Mouse (Mus musculus) liver, embryonic 15.5 days (tissue): ENCODE data around the gene Gcsh. TPM values are rescaled to one million over a fixed set of nuclear protein-coding genes. Genes with fewer than 3 reads are reported as not detected.
A peak's percentile ranks its signal among the peaks of the same experiment; 100 is the strongest.

Source experiments
- ATAC-seq: fragments of 200-750 bp; cut with Nextera tagmentation; 2 replicates; pipeline ENCODE4 v1.8.0; 2017; ENCODE audit warnings: moderate number of reproducible peaks, mild to moderate bottlenecking, moderate library complexity; ENCODE audit not compliant: insufficient read depth
- H3K27ac ChIP-seq: fragments of 300-500 bp; sonication (generic); replicated peaks from 2 replicates; pipeline ENCODE4 v1.5.1; 2015; ENCODE audit warnings: mild to moderate bottlenecking, inconsistent platforms
- H3K27me3 ChIP-seq: fragments of 300-500 bp; sonication (generic); 2 replicates; pipeline ENCODE4 v1.6.1; 2015; ENCODE audit warnings: mild to moderate bottlenecking, inconsistent platforms
- H3K36me3 ChIP-seq: fragments of 300-500 bp; sonication (generic); replicated peaks from 2 replicates; pipeline ENCODE4 v1.6.1; 2015; ENCODE audit warnings: moderate library complexity, mild to moderate bottlenecking, inconsistent platforms
- H3K4me1 ChIP-seq: fragments of 300-500 bp; sonication (generic); replicated peaks from 2 replicates; pipeline ENCODE4 v1.6.1; 2015; ENCODE audit warnings: inconsistent platforms
- H3K4me2 ChIP-seq: fragments of 300-500 bp; sonication (generic); 2 replicates; pipeline ENCODE4 v1.6.1; 2015; ENCODE audit warnings: moderate library complexity, mild to moderate bottlenecking, inconsistent platforms
- H3K4me3 ChIP-seq: fragments of 300-500 bp; sonication (generic); replicated peaks from 2 replicates; pipeline ENCODE4 v1.5.1; 2015; ENCODE audit warnings: mild to moderate bottlenecking, inconsistent platforms
- H3K9ac ChIP-seq: fragments of 300-500 bp; sonication (generic); 2 replicates; pipeline ENCODE4 v1.6.1; 2015; ENCODE audit warnings: moderate library complexity, mild to moderate bottlenecking, inconsistent platforms
- H3K9me3 ChIP-seq: fragments of 300-500 bp; sonication (generic); replicated peaks from 2 replicates; pipeline ENCODE4 v1.6.1; 2016; ENCODE audit warnings: inconsistent platforms
- WGBS: fragments of 180-500 bp; shearing (Covaris S2); methylation state at CpG from one replicate; pipeline ENCODE4 v1.1.7; 2015; ENCODE audit warnings: mixed read lengths; ENCODE audit not compliant: insufficient replicate concordance; 5-methylcytosine and 5-hydroxymethylcytosine counted together
- polyA plus RNA-seq: library from polyadenylated mRNA; unstranded; fragments of >200 nt; fragmentation: Nextera tagmentation; extraction: Ambion mirVana; gene quantifications from 2 replicates; pipeline ENCODE4 v1.2.1, GENCODE M21; 2015

Gene Gcsh
- polyA plus RNA-seq, 1 experiment from 2014 or later, result 85.5 TPM

DNA sequence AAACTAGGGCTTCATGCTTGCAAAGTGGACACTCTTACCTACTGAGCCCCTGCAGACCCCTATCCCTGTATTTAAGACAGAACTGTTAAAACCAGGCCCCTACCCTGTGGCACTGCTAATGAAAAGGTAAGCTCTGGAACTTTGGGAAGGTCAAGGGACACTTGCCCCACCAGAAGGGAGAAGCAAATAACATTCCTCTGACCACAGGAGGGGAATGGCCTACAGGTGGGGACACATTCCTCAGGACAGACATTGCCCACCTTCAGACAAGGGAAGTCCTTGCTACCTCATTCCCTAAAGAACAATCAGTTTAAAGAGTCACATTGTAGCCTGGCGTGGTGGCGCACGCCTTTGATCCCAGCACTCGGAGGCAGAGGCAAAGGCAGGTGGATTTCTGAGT lies 24.6 kb upstream of the Gcsh start:
- H3K4me2 ChIP-seq, result no peak overlapping the region
- no peak overlapping the region for H3K4me3 ChIP-seq
- H3K27ac ChIP-seq, result no peak overlapping the region
- no peaks in the 10 kb centered on the region for H3K4me1 ChIP-seq
- H3K27me3 ChIP-seq, result no peaks in the 10 kb centered on the region
- no peak overlapping the region for H3K9ac ChIP-seq
- 79% methylated on average over 4 of the region's 4 CpGs for WGBS
- no peaks in the 10 kb centered on the region for H3K9me3 ChIP-seq
- no peaks in the 10 kb centered on the region for H3K36me3 ChIP-seq
- no peak for ATAC-seq

DNA sequence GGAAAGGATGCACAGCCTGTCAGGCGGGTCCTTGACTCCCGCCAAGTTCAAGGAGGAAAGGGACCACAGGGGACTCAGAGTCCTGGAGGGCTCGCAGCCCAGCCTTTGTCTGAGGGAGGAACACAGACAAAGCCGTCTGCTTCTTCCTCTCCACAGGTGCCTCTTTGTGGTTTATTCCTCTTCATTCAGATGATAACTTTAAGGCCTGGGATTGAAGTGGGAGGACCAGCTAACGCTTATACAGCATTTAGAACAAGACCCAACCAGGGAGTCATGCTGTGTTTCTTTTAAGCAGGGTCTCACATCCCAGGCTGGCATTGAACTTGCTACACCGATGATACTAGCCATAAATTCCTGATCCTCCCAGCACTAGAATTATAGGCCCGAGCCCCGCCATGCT lies 23.7 kb upstream of the Gcsh start:
- Histone ChIP-seq H3K9me3 (no peaks in the 10 kb centered on the region), H3K27me3 (no peaks in the 10 kb centered on the region), H3K4me2 (no peak overlapping the region), H3K36me3 (no peaks in the 10 kb centered on the region), H3K4me3 (no peak overlapping the region), H3K4me1 (no peaks in the 10 kb centered on the region), H3K27ac (no peak overlapping the region), H3K9ac (no peak overlapping the region)
- 54% methylated on average over 8 of the region's 8 CpGs for WGBS
- no peak for ATAC-seq

DNA sequence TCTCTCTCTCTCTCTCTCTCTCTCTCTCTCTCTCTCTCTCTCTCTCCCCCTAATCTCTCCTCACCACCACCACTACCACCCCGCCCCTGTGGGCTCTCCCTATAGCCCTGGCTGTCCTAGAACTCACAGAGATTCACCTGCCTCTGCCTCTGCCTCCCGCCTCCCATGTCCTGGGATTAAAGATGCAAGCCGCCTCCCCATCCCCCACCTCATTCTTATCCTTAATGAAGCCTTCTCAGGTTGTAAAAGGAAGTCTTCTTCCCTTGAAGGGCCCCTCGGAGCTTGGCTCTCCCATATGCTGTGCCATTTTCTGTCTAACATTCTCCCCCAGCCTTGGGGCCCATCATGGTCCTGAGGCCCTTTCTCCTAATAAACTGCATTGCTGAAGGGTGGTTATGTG lies 22.3 kb upstream of the Gcsh start:
- no peak for ATAC-seq
- 46% methylated on average over 4 of the region's 4 CpGs for WGBS
- Histone ChIP-seq H3K9ac (no peak overlapping the region), H3K4me3 (no peak overlapping the region), H3K4me2 (no peak overlapping the region), H3K9me3 (no peaks in the 10 kb centered on the region), H3K36me3 (no peaks in the 10 kb centered on the region), H3K4me1 (no peaks in the 10 kb centered on the region), H3K27ac (no peak overlapping the region), H3K27me3 (no peaks in the 10 kb centered on the region)

DNA sequence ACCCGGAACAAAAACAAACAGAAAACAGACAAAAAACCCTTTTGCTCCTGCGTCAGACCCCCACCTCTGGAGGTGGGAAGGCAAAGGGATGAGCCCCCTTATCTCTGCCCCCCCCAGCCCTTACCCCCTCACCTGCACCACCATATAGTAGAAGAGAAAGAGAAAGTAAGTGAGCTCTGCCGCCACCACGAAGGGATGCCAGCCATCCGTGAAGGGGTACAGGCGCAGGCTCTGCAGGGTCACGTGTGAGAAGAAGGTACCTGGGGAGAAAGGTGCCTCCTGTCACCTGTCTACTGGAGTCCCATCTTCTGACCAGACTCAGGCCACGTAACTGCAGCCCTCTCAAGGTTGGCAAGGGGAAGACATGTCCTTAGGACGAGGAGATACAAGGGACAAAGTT lies 18.0 kb upstream of the Gcsh start:
- Histone ChIP-seq H3K27me3 (no peaks in the 10 kb centered on the region), H3K4me1 (no peaks in the 10 kb centered on the region), H3K36me3 (no peaks in the 10 kb centered on the region), H3K9ac (no peak overlapping the region), H3K9me3 (no peaks in the 10 kb centered on the region), H3K27ac (no peak overlapping the region), H3K4me3 (no peak overlapping the region), H3K4me2 (no peak overlapping the region)
- no peak for ATAC-seq
- 76% methylated on average over 9 of the region's 9 CpGs for WGBS

DNA sequence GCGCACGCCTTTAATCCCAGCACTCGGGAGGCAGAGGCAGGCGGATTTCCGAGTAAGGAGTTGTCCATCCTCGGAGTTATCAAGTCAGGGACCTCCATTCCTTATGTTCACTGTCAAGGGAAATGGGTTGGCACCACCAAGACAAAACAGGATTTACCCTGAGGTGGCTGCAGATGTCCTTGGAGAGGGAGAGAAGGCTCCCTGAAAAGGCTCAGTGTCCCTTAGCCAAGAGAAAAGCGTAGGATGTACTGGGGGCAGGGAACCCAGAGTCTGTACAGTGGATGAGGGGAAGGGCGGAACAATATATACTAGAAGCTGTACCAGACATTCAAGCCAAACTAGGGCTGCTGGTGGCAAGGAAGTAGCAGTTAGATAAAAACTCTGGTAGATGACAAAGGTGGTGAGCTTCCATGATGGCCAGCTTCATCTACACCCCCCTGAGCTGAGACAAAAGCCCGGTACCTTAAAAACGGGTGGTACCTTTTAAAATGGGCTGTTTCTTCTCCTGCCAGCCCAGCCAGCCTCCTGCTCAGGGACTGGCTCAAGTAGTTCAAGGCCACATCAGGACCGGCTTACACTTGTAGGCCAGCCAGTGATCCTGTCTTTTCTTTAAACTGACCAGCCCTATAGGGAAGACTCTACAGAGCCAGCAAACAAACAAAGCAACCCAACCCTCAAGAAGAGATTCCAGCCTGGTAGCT lies 829 bp upstream of the Gcsh start:
- ATAC-seq, result no peak
- Histone ChIP-seq H3K4me3 (peak overlapping the region; percentile 66), H3K27me3 (peaks cover 13% of the 10 kb centered on the region), H3K27ac (no peak overlapping the region), H3K9me3 (no peaks in the 10 kb centered on the region), H3K9ac (no peak overlapping the region), H3K4me2 (peak overlapping the region; percentile 92), H3K4me1 (peaks cover 29% of the 10 kb centered on the region), H3K36me3 (no peaks in the 10 kb centered on the region)
- WGBS, result 48% methylated on average over 11 of the region's 11 CpGs

DNA sequence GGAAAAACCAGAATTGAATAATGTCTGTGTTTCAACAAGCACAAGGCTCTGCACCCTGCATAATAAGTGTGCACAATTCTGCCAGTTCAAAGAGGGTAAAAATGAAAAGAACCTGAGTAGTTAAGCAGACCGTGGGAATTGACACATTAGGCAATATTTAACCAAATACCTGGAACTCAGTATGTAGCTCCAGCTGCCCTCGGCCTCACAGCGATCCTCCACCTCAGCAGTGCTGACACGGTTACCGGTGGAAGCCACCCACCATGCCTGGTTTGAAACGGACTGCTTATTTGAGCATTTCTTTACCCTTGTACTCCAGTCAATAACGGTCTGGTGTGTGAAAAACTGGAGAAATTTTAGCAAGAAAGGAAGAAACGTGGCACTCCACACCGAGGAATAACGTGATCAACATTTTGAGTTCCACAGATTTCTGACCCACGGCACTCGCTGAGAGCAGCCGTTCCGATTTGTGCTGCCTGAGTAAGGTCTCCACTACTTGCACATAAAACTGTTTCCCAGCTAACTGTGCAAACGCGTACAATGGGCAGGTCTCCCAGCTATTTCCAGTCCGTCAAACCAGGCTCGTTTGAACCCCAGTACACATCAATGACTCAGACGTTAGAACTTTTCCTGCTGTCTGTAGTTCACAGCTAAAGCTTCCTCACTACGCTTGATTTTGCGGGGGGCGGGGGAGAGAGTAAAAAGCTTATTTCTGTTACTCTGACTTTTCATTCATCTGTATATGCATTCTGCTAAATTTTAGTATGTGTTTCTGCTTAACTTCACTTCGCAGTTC lies 963 bp downstream of the Gcsh start:
- Histone ChIP-seq H3K9me3 (no peaks in the 10 kb centered on the region), H3K4me2 (peak overlapping the region; percentile 92), H3K9ac (peak overlapping the region; percentile 49), H3K27ac (peak overlapping the region; percentile 55), H3K4me3 (peak overlapping the region; percentile 66), H3K36me3 (0 out of 2 replicates have a peak, but pooled peaks cover 9% of the 10 kb centered on the region), H3K4me1 (peaks cover 29% of the 10 kb centered on the region), H3K27me3 (peaks cover 6% of the 10 kb centered on the region)
- WGBS, result 8% methylated on average over 23 of the region's 23 CpGs
- ATAC-seq, result no peak

DNA sequence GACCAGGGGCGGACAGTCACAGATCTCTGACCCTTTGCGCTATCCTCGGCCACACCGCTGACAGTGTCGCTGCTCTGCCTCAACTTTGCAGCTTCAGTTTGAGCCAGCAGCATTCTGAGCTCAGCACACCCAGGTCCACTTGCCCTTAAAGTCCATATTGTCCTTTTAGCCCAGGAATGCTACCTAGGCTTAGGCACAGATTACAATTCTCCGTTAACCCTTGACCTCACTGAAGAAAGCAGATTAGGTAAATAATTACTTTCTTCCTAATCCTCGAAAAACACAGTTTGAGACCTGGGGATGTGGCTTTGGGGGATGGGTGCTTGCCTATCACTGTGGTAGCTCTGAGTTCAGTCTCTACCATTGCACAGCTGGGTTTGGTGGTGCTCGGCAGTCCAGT lies 2.1 kb downstream of the Gcsh start:
- ATAC-seq, result no peak
- Histone ChIP-seq H3K4me2 (peak overlapping the region; percentile 92), H3K27ac (0 out of 2 replicates have a peak overlapping the region, but pooled peaks have one; percentile 25), H3K4me1 (peaks cover 29% of the 10 kb centered on the region), H3K27me3 (peaks cover 6% of the 10 kb centered on the region), H3K36me3 (peaks cover 18% of the 10 kb centered on the region; the same call in 1 of the 2 replicates), H3K9me3 (no peaks in the 10 kb centered on the region), H3K9ac (no peak overlapping the region), H3K4me3 (no peak overlapping the region)
- WGBS, result 76% methylated on average over 8 of the region's 8 CpGs

DNA sequence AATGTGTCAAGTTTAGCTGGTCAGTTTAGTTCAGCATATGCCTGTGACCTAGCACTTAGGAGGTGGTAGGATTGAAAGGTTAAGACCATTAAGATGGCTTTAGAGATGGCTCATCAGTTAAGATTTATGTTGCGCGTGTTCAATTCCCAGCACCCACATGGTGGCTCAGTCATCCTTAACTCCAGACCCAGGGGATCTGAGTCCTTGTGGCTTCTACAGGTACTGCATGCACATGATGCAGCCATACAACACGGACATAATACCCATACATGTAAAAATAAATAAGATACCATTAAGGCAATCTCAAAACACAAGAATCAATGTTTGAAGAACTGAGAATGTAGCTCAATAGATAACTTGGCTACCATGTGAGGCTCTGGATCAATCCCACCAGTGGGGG lies 3.5 kb downstream of the Gcsh start:
- Histone ChIP-seq H3K36me3 (peaks cover 29% of the 10 kb centered on the region; the same call in 1 of the 2 replicates), H3K27me3 (peaks cover 6% of the 10 kb centered on the region), H3K4me1 (peaks cover 29% of the 10 kb centered on the region), H3K27ac (no peak overlapping the region), H3K9ac (no peak overlapping the region), H3K4me3 (no peak overlapping the region), H3K4me2 (no peak overlapping the region), H3K9me3 (no peaks in the 10 kb centered on the region)
- ATAC-seq, result no peak
- 85% methylated on average over 3 of the region's 3 CpGs for WGBS

DNA sequence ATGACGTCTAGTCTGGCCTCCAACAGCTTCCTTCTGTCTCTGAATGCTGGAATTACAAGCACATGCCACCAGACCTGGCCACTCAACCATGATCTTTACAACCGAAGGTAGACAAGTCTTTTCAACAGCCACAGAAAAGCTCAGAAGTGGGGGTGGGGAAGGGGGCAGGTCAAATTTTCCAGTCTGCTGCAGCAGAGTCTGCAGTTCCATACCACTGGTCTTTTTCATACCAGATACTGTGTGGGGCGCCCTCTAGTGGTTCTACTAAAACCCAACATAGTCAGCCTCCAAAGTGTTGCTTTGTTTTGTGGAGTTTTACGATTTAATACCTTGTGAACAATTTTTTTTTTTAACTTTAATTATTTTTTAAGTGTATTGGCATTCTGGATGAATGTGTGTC lies 13.2 kb downstream of the Gcsh start:
- 17% methylated on average over 4 of the region's 4 CpGs for WGBS
- Histone ChIP-seq H3K36me3 (peaks cover 17% of the 10 kb centered on the region; the same call in 1 of the 2 replicates), H3K9me3 (no peaks in the 10 kb centered on the region), H3K4me2 (peak overlapping the region; percentile 20), H3K4me3 (no peak overlapping the region), H3K27ac (no peak overlapping the region), H3K4me1 (peaks cover 20% of the 10 kb centered on the region), H3K27me3 (peaks cover 3% of the 10 kb centered on the region; the same call in 1 of the 2 replicates), H3K9ac (no peak overlapping the region)
- no peak for ATAC-seq

DNA sequence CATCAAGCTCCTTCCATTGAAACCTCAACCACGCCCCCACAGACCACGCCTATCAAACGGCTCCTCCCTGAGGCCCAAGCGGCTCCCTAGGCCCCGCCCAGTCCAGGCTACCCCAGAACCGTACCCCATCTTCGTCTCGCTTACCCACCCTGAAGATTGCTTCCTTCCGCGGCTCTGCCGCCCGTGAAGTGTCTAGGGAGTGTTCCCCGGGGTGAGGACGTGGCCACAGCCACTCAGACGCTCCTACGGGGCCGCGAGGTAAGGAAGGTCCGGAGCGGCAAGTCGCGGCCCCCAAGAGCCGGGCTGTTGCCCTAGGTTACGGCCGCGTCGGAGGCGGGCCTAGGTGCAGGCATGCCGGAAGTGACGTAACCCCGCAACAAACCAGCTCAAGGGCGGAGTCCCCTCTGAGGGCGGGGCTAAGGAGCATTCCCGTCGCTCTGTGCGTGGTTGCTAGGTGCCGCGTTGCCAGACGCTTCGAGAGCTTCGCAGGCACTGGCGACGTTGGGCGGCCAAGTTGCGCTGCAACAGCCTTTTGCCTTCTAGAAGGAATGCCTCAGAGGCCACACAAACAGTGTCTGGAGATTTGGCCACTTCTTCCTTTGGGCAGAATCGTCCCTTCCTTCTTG lies 14.6 kb downstream of the Gcsh start, which contains the start of gene 1700030J22Rik:
1700030J22Rik (minus strand) TSS at position 329 of the 626 bp plus-strand sequence.
- ATAC-seq, result peak; percentile 96
- Histone ChIP-seq H3K4me1 (peaks cover 20% of the 10 kb centered on the region), H3K9me3 (no peaks in the 10 kb centered on the region), H3K4me2 (peak within 1 kb of the TSS; percentile 94), H3K27me3 (peaks cover 15% of the 10 kb centered on the region), H3K9ac (peak within 1 kb of the TSS; percentile 56; the same call in 1 of the 2 replicates), H3K36me3 (peaks cover 10% of the 10 kb centered on the region; the same call in 1 of the 2 replicates), H3K27ac (peak within 1 kb of the TSS; percentile 53), H3K4me3 (peak within 1 kb of the TSS; percentile 75)
- WGBS, result under 1% methylated on average over 46 of the region's 46 CpGs

DNA sequence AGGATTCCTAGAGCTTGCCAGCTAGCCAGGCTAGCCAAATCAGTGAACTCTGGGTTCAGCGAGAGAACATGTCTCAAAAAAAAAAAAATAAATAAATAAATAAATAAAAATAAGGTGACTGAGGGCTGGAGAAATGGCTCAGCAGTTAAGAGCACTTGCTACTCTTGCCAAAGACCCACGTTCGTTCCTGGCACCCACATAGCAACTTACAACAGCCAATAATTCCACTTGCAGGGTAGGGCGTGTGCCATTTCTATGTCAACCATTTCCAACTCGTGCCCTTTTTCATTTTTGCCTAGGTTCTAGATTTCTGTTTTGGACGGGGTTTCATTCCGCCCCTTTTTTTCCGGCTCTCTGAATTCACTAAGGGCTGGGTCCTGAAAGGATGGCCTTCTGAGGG lies 15.3 kb downstream of the Gcsh start:
- Histone ChIP-seq H3K4me2 (peak overlapping the region; percentile 94), H3K27ac (no peak overlapping the region), H3K9me3 (no peaks in the 10 kb centered on the region), H3K9ac (peak overlapping the region; percentile 41; the same call in 1 of the 2 replicates), H3K36me3 (0 out of 2 replicates have a peak, but pooled peaks cover 4% of the 10 kb centered on the region), H3K4me3 (peak overlapping the region; percentile 75), H3K4me1 (peaks cover 20% of the 10 kb centered on the region), H3K27me3 (peaks cover 15% of the 10 kb centered on the region)
- WGBS, result 33% methylated on average over 8 of the region's 8 CpGs
- ATAC-seq, result no peak; the same call in 1 of the 2 replicates
